ENCODE assay signal across 1 mouse cellular context in the genomic region with DNA sequence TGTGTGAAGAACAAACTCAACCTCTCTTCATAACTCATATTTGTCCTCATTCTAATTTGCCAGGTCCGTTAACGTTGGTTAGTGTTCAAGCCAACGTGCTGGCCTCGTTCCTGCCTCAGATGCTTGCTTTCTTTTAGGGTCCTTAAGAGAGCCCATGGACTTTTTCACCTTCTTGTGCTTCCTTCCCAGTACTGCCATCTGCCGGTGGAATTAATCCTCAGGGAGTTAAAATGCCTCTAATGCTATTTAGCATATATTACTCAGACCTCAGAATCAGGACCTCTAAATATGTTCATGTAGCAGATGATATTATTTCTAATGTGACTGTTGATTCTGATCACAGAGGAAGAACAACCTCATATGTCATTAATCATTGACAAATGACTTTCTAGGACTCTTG.
TF ChIP-seq lines count a peak whose summit lies in the region.

No protein-coding gene starts in this region.

TF ChIP-seq in CH12.LX, 34 proteins besides CTCF, POLR2A, EP300 and RAD21:
- TF ChIP-seq SMC3 (IDR thresholded peaks at IDR 0.05; ENCODE audit: low read depth, low read length): no peak
- TF ChIP-seq MXI1 (IDR thresholded peaks at IDR 0.05; ENCODE audit: low read depth, low read length): no peak
- no peak for TF ChIP-seq ZKSCAN1 (IDR thresholded peaks at IDR 0.05; ENCODE audit: borderline replicate concordance, low read depth, low read length)
- no peak for TF ChIP-seq PAX5 (IDR thresholded peaks at IDR 0.05; ENCODE audit: low read length)
- TF ChIP-seq ZC3H11A (IDR thresholded peaks at IDR 0.05; ENCODE audit: low read depth, low read length): no peak
- TF ChIP-seq TCF12 (IDR thresholded peaks at IDR 0.05; ENCODE audit: low read depth, low read length): no peak
- no peak for TF ChIP-seq RCOR1 (conservative IDR thresholded peaks at IDR 0.05; ENCODE audit: low read depth, low read length)
- TF ChIP-seq CHD2 (IDR thresholded peaks at IDR 0.05; ENCODE audit: low read length): no peak
- TF ChIP-seq GABPA (IDR thresholded peaks at IDR 0.05; ENCODE audit: insufficient replicate concordance, low read depth, low read length): no peak
- no peak for TF ChIP-seq HCFC1 (IDR thresholded peaks at IDR 0.05; ENCODE audit: low read depth, low read length)
- no peak for TF ChIP-seq USF2 (conservative IDR thresholded peaks at IDR 0.05; ENCODE audit: low read depth, low read length)
- no peak for TF ChIP-seq JUND (conservative IDR thresholded peaks at IDR 0.05; ENCODE audit: low read depth, low read length)
- TF ChIP-seq MYC (IDR thresholded peaks at IDR 0.05; ENCODE audit: low read depth, low read length): no peak
- TF ChIP-seq ZMIZ1 (IDR thresholded peaks at IDR 0.05; ENCODE audit: low read depth, low read length): no peak
- no peak for TF ChIP-seq MEF2A (IDR thresholded peaks at IDR 0.05; ENCODE audit: borderline replicate concordance, low read depth, low read length)
- TF ChIP-seq NRF1 (IDR thresholded peaks at IDR 0.05; ENCODE audit: low read depth, low read length): no peak
- no peak for TF ChIP-seq TBP (conservative IDR thresholded peaks at IDR 0.05; ENCODE audit: low read depth, low read length)
- TF ChIP-seq ELF1 (IDR thresholded peaks at IDR 0.05; ENCODE audit: low read depth, low read length): no peak
- no peak for TF ChIP-seq JUN (IDR thresholded peaks at IDR 0.05; ENCODE audit: insufficient read depth, low read depth, low read length)
